Mouse (Mus musculus): ENCODE measurements at regions not wholly inside any gene's neighbourhood (a gene's known extent, or its start where the extent isn't known, plus 50 kb on each side); places are given as distances from the start of the nearest gene placed in this dataset.
"Not testable (repeated sequence)": the region's sequence is repeated elsewhere in the genome, so short reads cannot be mapped to it uniquely, and the experiment has no call there.

GRCm38 (mm10) chr5:109842186-109842978, 80.8 kb upstream of the Gm15446 start:
- not testable (repeated sequence) for DNase-seq

- DNase-seq = not testable (repeated sequence)
Measured at GRCm38 (mm10) chr5:109844236-109844635, 79.0 kb upstream of the Gm15446 start.

GRCm38 (mm10) chr5:109844753-109845186, 78.4 kb upstream of the Gm15446 start:
- DNase-seq = peak; percentile 61

GRCm38 (mm10) chr5:109851225-109851624, 72.0 kb upstream of the Gm15446 start:
- not testable (repeated sequence) for DNase-seq

GRCm38 (mm10) chr5:109860402-109860801, 62.8 kb upstream of the Gm15446 start:
- no peak for DNase-seq

GRCm38 (mm10) chr5:109864517-109864916, 58.7 kb upstream of the Gm15446 start:
- DNase-seq = not testable (repeated sequence)

- DNase-seq = no peak
Measured at GRCm38 (mm10) chr5:109865628-109866027, 57.6 kb upstream of the Gm15446 start.

GRCm38 (mm10) chr5:109866337-109867126, 56.7 kb upstream of the Gm15446 start:
- DNase-seq = peak; percentile 85

GRCm38 (mm10) chr5:109867221-109867620, 56.0 kb upstream of the Gm15446 start:
- DNase-seq = not testable (repeated sequence)

Measured in thymus, postnatal 4 days (tissue).